Mouse (Mus musculus): ENCODE results near the gene Gm13283.
"Not testable (repeated sequence)": the region's sequence is repeated elsewhere in the genome, so short reads cannot be mapped to it uniquely, and the experiment has no call there.

DNA sequence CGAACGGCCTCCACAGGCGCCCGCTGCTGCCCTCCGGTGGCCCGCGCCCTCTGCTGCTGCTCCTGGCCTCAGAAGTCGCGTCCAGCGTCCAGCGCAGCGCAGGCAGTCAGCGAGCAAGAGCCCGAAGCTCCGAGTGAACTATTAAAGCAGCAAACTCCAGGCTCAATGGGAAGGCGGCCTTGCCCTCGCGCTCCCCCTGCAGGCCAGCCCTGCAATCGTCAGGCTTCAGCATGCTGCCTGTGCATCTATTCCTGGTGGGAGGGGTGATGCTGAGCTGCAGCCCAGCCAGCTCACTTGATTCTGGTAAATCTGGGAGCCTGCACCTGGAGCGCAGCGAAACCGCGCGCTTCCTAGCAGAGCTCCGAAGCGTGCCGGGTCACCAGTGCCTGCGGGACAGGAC is 28.5 kb downstream of the Gm13283 start, which contains the start of gene Gm13277:
- TF ChIP-seq CTCF (IDR thresholded peaks at IDR 0.05; ENCODE audit: extremely low read depth, insufficient read depth, insufficient read length, insufficient replicate concordance) = peak; percentile 28; the same call in 1 of the 2 replicates
- TF ChIP-seq POLR2A (IDR thresholded peaks at IDR 0.05; ENCODE audit: low read depth, low read length) = not testable (repeated sequence)
